Mouse (Mus musculus) urinary bladder, adult 18-20 months (tissue): ENCODE results near the gene F830045P16Rik.
"Not testable (repeated sequence)": the region's sequence is repeated elsewhere in the genome, so short reads cannot be mapped to it uniquely, and the experiment has no call there.

Experiments used
- DNase-seq, 2 experiments: peaks; one replicate each; pipeline ENCODE4 v3.0.0; 2022; ENCODE audit warnings: low spot score in 2 of 2, mixed read lengths in 2 of 2

The F830045P16Rik gene

DNA sequence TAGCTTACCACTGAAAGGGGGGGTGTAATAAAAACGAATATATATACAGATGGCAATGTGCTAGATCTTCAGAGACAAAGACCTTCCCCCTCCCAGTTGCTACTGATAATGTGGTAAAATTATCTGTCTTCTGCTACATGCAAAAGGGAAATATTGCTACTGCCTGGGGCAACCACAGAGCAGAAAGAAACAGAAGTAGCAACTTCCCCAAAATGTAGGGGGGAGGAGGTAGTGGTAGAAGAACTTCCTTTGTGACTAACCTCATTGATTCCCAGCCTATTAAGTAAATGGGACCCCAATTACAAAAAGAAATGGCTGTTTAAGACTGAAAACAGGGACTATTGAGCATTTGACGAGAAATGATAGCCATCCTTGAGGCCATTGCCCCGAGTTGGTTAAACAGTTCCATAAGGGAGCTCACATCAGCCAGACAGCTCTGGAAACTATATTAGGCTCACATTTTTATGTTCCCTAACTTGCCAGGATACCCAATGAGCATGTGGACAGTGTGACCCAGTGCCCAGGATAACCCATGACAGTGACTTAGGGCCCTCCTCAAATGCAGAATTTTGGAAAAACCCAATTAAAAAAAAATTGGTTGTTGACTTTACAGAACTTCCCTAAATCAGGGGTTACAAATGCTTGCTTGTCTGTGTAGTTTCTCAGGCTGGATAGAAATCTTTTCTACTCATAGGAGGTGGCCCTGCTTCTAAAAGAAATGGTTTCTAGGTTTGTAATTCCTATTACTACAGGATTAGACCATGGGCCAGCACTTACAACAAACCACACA lies 46.7 kb downstream of the F830045P16Rik start:
- no peak for DNase-seq

DNA sequence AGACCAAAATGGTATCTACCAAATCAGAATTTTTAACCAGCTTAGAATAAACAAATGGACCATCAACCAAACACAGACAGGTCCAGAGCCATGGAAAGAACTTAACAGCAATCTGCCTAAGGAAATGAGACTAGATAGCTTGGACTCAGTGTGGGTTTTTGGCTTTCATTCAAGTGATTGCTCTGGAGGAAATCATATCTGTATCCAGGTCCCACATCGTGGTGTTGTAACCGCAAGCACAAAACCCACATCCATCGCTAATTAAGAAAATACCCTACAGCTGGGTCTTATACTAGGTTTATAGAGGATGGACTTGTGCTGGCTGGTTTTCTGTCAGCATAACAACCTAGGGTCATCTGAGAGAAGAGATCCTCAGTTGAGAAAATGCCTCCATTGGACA lies 53.3 kb downstream of the F830045P16Rik start:
- DNase-seq = no peak

DNA sequence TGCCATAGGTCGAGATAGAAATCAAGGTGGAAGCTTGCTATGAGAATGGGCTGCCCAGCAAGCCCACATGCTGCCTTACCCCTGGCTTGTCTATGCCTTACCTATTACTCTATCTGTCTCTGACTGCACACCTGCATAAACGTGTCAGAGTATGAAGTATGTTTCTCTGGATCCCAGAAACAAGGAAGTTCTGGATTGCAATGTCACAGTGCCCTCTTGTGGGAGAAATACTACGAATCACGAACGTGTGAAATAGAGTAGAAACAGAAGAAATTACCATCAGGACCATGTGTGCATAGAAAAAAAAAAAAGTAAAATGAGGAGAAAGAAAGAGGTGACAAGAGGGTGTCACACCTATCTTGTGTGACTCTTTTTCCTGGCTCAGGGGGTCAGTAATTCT lies 64.5 kb downstream of the F830045P16Rik start:
- DNase-seq = peak in 1 of 2 experiments; percentile 1

DNA sequence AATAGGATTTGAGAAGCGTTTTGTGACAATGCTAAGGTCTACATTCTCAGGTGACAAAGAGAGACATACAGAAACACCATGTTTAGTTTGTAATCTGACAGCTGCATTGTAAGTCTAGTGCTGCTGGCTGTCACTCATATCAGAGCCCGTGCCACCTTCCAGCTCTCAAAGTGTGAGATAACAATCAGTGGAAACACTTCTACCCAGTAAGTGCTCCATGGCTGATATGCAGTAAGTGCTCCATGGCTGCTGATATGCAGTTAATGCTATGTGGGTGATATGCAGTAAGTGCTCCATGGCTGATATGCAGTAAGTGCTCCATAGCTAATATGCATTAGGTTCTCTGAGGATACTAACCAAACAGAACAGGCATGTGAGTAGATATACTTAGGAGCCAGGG lies 65.6 kb downstream of the F830045P16Rik start:
- DNase-seq = no peak

GRCm38 (mm10) chr2:129438772-129439171 lies 97.6 kb downstream of the F830045P16Rik start:
- not testable (repeated sequence) for DNase-seq

DNA sequence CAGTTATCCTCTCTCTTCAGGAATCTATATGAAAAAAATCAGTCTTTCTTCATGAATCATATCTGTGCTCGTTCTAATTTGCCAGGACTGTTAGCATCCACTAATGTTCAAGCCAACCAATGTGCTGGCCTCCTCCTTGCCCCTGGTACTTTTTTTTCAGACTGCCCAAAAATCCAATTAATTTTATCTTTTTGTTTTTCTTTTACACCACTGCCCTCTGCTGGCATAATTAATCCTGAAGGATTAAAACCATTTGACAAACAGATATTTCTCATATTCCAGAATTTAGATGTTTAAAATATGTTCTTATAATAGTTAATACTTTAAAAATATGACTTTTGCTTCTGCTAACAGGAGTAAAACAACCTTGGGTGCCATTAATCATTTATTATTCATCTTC lies 101.2 kb downstream of the F830045P16Rik start:
- no peak for DNase-seq

DNA sequence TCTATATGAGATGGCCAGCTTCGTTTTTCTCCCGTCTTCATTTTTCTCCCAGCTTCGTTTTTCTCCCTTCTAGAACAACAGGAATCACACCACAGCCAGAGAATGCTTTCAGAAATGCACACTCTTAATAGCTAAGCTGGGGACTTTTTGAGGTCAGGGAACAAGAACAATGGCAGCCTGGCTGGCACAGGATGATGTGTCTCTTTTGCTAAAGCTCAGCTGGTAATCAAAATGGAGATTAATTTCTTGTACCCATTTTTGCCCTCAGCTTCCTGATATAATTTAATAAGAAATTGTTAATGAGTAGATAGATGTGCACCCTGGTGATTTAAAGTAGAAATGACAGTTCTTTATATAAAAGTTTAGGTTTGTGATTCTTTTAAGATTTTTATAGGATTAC lies 112.7 kb downstream of the F830045P16Rik start:
- DNase-seq = no peak

GRCm38 (mm10) chr2:129420897-129421561 lies 115.4 kb downstream of the F830045P16Rik start:
- no peak for DNase-seq

- DNase-seq = no peak
These were observed 117.0 kb downstream of the F830045P16Rik start for GRCm38 (mm10) chr2:129419361-129419880.

DNA sequence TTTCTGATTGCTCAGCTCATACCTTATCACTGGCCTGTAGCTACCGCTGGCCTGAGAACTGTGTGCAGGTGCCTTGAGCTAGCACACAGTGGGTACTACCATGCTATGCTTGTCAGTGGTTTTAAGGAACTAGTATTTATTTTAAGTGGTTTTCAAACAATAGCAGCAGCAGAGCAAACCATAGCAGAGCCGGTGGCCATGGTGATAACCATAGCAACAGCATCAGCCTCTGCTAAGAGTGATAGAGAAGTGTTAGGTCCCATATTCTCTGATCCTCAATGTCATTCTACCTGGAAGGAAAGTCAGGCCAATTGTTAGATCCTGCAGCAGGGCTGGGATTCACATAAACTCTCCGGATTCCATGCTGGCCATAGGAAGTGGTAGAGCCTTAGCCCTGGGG lies 121.8 kb downstream of the F830045P16Rik start:
- no peak for DNase-seq

DNA sequence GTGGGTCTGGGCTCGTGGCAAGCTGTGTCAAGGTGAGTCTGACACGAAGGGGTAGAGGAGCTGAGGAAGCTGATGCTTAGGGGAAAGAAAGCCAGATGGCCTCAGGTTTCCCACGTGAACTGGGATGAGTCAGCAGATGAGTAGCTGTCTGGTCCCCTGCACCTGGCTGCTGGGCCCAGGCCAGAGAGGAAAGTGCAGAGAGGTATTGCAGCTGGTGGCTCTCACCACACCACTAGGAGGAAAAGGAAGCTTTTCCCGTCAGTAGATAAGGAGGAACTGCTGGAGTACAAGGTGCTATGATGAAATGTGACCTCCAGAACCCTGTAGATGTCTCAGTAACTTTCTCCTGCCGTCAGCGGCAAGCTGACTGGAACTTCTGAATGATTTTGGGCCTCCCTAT lies 122.9 kb downstream of the F830045P16Rik start:
- no peak for DNase-seq

DNA sequence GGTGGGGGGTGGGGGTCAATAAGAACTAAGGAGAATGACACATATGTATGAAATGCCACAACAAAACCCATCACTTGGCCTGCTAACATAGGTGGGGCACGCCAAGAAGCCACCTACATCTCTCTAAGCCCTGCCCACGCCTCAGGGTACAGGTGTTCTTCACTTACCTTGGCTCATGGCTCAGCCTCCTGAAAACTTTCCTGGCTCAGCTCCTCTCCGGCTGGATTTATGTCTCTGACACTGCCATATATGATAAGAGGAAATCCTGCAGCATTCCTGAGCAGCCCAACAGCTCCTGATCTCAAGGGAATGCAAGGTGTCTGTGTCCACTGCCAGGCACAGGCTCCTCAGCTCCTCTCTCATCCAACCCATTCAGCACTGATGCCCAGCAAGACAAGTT lies 124.8 kb downstream of the F830045P16Rik start:
- DNase-seq = no peak

GRCm38 (mm10) chr2:129410344-129410743 lies 126.1 kb downstream of the F830045P16Rik start:
- DNase-seq = no peak

DNA sequence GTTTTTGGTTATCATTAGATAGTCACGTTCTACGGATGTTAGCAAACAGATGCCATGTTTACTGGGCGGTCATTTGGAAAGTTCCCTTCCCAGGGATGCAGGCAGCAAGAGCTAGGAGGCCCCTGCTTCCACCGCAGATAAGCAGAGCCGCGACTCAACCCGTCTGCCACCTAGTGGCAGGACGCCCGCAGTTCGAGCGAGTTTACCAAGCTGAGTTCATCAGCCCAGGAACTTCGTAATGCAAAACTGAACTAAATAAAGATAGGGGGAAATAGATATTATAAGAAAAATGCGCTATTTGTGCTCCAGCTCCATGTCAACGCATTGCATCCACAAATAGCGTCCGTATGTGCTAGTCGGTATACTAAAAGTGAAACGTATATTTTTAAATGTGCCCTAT lies 127.9 kb downstream of the F830045P16Rik start:
- DNase-seq = peak; percentile 51 to 59
